Mouse (Mus musculus) T-helper 2 cell (primary cell): ENCODE data around the gene Plekha7.

ENCODE experiments used
- in situ Hi-C: fragments of 300-600 bp; cut with MboI, MseI; formaldehyde crosslinking; loops from one replicate; pipeline ENCODE4 v1.15.1; 2025; ENCODE audit warnings: high pct_unique_total_duplicates

Plekha7 gene

DNA sequence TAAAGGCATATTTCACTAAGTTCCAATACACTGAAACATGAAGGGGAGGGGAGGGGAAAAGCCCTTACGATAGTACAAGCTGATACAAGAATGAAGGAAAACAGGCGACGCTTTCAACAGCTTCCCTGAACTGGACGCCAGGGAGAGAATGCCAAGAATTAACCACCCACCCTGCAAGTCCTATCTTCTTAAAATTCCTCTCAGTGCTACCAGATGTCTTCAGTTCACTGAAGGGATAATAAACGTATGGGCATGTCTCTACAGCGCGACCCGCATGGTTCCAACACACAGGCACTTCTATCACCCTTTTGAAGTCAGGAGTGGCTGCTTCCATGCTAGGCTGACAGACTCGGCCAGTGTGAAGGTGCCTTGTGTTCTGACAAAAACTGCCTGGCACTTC, 118.5 kb downstream of the Plekha7 start:
- in situ Hi-C loops: no loop called here

DNA sequence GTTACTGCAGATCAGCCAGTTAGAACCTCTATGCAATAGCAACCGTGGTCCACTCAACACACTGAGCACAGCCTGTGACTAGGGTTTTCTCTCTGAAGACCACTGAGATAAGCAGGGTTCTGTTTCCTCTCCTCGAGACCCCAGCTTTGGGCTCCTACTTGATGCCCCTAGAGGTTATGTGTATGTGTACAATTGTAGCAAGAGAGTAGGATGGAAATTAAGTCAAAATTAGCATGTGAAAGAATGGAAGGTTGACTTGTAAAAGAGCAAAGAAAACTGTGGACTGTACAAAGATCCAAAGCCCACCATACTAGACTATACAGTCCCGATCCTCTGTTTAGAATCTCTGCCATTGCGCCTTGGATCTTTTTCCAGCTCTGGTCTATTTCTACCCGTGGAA, 119.8 kb downstream of the Plekha7 start:
- in situ Hi-C loops: no loop called here

DNA sequence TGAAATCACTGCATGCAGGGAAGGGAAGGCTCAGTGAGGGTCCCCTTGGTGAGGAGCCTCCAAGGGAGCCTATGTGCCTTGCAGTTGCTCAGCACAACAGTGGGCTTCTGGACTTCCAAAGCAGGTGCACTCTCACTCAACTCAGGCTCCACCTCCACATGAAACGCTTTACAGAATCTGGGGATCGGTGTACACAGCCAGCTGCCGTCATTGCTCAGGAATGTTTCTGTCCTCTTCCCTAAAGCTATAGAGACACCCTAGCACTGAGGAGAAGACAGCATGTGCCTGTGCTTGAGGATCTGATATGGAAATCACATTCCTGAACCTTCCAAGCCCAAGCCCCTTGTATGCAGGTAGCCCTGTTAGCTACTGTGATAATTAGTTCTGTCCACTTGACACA, 120.7 kb downstream of the Plekha7 start:
- in situ Hi-C loops: no loop called here

DNA sequence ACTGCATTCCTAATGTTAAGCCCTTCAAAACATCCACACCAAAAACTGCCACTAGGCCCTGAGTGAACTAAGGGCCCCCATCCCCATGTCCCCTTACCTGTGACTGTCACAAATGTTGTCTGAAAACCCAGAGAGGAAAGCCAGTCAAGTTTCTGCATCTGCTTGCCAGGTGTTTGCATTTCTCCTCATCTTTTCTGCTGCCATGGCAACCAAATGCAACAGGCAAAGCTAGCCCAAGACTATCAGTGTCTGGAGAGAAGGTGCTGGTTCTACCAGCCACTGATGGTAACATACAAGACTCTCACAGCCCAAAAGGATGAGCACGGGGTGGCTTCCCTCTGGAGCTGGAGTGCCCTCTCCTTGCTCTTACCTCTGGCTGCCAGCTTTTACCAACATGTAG, 121.3 kb downstream of the Plekha7 start:
- in situ Hi-C loops: no loop called here

DNA sequence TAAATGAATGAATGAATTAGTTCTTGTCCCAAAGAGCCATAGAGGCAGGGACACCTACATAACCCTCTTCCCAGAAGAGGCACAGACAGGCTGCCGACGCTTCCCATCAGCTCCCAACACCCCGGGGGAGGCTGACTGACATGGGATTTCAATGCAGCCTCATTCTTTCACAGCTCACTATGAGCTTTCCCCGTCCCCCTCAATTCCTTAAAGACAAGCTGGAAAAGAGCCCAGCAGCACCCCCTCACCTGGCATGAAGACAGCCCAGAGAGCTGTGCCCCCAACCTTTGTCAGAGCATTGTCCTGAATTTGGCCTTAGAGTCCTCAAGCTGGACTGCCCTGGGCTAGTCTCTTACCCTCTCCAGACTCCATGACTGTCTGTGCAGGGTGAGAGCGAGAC, 122.0 kb downstream of the Plekha7 start:
- in situ Hi-C loops: no loop called here

DNA sequence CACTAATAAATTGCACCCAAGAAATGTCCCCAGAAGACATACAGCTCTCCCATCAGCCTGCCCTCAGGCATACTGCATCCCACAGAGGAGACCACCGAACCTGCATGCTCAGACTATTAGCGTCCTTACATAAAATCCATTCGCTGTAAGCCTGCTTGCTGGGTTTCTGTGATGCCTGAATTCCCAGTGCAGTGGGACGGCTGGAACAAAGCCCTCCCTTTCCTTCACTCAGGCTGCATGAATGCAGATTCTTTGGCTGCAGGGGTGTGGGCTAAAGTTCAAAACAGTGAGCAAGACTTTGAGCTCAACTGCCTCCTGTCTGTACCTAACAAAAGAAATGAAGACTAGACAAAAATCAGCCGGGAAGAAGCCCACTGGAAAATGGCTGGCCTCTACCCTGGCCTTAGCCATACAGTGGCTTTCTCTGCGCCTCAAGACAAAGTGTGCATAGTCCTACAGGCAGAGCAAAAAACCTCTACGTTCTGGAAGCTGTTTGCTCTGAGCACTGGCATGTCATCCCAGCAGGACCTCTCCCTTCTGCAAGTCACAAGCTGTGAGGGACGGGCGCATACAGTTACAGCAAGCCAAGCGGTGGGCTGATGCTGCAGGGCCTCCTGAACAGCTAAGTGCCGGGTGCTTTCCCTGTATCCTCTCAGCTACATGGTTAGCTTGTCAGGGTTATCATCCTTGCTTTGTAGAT, 123.7 kb downstream of the Plekha7 start:
- in situ Hi-C loops: no loop called here

DNA sequence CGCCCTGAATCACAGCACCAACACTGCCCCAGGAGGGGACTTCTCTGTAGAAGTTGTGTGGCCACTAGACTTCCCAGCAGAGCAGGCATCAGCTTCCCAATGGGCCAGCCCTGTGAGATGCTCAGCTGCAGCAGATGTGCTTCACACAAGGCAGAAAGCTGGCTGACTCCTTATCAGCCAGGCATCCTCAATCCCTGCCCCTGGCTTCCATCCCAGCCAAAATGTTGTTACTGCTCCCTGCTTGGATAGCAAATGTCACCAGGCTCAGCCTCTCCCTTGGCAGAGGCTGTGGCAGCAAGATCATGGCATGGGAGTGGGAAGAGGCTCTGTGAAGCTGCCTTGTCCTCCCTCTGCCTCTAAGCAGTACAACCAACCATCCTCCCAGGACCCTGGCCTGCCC, 125.7 kb downstream of the Plekha7 start:
- in situ Hi-C loops: no loop called here

DNA sequence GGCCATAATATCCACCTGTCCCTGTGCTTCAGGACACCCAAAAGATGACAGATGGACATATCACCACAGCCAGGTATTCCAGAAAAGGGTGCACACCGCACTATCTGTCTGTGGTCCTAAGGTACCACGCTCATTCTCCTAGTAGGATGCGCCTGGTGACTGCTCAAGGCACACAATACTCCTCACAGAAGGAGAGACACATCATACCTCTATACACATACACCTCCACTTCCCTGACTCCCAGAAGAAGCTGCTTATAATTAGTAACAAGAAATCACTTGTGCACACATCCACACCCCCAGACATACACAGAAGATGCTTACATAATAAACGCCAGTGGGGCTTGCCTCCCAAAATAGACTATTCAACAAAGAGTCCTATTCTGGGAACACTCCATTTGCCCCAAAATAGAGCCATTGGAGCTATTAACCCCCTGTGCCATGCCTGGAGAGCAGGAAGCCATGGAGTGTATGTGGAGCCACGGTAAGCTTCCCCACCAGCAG, 126.7 kb downstream of the Plekha7 start:
- in situ Hi-C loops: no loop called here

DNA sequence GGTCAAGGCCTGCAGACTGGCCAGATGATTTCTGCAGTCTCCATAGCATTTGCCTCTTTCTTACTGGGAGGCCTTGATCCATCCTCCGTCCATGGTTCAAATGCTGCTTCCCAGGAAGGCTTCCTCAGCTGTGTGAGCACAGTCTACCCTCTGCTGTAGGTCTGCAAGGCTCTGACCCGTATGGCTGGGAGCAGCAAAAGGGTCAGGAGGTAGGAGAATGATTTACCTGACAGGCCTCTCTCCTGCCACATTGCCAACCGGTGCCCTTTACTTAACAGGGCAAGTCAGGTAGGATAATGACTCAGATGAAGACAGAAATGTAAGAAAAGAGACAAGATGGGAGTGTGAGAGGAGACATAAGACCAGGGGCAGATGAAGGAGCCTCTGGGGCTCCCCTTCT, 129.3 kb downstream of the Plekha7 start:
- in situ Hi-C loops: no loop called here

DNA sequence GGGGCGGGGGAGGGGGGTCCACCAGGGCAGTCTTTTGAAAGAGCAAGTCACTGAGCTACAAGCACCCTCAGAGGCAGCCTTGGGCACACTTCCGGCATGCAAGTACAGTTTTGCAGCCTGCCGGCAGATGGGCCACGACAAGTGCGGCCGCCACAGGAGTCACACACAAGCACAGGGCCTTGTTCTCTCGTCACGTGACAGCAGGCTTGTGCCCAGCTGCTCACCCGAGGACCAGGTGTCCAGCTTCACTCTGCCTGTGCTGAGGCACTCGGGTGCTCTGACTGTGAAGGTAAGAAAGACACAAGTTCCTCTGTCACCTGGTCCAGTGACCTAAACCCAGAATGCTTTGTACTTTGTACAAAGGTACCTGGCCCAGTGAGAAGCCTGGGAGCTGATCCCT, 135.4 kb downstream of the Plekha7 start:
- in situ Hi-C loops: no loop called here

DNA sequence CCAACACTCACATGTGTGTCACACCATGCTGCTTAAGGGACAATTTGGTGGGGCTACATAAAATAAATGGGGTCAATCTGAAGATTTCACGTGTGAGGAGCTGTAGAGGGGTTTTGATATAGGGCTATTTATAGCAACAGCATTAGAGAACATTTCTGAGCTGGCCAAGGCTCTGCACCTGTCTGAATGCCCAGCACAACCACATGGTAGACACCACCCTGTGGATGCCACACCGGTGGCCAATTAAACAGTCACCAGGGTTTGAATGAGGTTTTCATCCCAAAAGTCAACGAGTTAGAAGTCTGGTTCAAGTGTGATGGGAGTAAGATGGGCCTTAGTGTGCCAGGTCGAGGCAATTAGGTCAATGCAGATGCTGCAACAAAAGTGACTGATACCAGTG, 138.8 kb downstream of the Plekha7 start:
- in situ Hi-C loops: no loop called here

DNA sequence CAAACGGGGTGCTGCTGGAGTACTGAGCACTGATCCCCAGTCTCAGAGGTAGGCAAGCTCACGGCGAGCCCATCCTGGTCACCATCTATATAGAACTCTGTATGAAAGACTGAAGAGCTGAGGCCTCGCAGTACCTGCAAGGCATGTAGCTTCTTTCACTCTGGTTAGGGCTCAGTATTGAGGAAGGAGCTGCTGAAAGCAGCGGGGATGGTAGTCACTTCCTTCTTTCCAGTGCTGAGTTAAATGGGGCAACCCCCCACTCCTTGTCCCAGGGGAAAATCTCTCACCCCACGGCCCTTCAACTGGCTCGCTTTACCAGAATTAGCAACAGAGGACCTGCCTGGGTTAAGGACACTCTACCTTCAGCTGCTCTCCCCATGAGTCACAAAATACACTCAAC, 140.0 kb downstream of the Plekha7 start:
- in situ Hi-C loops: no loop called here

DNA sequence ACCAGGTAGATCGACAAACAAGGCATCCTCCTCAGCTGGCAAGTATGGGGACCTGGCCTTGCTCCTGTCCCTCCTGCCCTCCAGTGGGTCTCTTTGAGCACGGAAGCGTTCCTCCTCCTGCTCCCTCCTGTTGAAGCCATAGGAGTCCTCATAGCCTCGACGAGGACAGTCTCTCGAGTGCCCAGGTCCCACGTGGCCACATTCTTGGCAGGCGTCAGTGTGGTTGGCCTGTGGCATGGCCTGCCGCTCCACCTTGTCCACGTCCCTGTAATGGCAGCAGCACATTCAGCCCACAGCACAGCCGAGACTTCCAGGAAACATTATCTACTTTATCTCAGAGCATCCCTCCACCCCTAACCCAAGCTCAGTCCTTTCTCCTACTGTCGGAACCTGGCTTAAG, 143.9 kb downstream of the Plekha7 start:
- in situ Hi-C loops: no loop called here

DNA sequence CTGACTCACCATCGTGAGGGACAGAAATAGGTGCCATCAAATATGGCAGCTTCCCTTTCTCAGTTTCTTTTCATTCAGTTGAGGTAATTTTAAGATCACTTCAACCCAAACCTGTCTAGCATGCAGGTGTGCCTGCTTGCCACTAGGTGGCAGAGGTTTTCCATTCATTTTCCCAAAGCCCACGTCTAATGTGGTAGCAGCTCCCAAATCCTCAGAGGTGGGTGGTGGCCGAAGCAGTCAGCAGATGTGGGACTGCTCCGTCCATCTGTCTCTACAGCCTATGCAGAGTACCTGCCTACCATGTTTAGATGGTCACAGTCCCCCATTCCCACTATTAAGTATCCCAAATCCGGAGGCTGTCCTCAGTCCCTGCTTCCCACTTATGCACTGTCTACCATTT, 146.6 kb downstream of the Plekha7 start:
- in situ Hi-C loops: no loop called here

DNA sequence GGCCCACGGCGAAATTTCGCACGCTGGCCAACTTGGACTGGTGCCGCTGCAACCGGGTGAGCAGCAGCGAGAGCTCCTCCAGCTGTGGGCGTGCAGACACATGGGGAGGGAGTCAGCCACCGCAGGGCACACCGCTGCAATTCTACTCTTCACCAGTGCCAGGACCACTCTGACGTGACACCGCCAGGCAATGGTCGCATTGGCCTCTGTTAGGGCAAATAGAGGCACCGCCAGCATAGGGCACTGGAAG, 151.4 kb downstream of the Plekha7 start:
- in situ Hi-C loops: no loop called here

DNA sequence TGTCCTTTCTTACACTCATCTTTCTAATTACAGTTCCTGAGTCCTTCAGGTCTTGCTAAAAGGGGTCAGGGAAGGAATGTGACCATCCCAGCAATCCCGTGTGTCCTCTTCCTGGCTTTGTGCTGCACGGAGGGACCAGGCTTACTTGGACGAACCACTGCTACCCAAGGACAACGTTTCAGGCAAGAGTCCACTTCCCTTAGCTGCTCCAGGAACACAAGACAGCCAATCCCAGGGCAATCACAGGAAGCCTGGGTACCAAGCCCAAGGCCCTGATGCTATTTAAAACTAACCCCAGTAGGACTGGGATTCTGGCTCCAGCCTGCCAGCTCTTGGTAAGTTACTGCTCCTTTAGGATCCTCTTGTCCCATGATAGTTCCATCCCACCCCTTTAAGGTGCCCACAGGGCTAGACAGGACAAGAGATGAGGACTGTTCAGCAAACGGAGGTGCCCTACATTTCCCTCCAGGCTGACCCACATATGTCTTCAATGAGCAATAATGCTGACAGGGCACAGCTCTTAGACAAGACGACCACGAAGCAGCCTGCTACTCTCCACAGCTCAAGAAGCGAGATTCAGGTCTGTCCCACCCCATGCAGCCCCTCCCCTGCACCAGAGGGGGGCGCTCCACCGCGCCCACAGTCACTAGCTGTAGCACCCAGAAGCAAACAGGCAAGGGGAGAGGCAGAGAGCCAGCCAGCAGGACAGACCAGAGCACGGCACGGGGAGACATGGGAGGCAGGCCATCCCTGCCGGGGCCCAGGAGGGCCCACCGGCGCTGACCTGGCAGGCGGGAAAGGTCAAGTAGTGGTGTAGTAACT, 151.9 kb downstream of the Plekha7 start:
- in situ Hi-C loops: no loop called here

DNA sequence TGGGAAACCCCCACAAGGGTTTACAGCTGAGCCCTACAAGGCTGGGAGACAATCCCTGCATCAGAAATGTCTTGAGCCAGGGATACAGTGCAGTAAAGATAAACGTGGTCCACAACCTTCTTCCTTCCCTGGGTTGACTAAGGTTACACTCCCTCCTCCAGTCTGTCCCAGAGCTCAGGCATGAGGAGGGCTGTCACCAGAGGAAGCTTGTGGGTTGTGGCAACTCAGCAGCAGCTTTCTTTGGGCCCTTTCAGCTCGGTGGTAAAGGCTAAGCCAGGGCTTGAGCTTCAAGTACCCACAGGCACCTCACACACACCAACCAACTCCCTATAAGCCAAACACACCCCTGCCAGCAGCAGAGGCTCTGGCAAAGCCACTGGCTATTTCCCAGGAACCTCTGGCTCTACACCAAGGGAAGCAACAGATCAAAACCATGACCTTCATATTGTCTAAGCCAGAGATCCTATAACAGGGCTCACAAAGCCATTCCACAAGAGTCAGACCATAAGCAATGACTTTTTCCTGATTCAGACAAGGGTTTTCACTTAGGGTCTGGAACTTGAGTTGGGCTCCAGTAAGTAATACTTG, 154.3 kb downstream of the Plekha7 start:
- in situ Hi-C loops: no loop called here

DNA sequence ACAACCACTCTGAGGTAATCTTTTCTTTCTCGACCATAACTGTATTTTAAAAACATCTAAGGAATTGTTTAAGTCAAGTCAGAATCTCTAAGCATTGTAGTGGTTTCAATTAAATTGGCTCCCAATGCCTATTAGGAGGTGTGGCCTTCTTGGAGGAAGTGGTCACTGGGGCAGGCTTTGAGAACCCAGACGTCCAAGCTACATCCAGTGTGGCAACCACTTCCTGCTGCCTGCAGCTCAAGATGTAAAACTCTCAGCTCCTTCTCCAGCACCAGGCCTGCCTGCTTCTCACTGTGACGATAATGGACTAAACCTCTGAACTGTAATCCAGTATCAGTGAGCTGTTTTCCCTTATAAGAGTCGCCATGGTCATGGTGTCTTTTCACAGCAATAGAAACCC, 158.6 kb downstream of the Plekha7 start:
- in situ Hi-C loops: no loop called here

DNA sequence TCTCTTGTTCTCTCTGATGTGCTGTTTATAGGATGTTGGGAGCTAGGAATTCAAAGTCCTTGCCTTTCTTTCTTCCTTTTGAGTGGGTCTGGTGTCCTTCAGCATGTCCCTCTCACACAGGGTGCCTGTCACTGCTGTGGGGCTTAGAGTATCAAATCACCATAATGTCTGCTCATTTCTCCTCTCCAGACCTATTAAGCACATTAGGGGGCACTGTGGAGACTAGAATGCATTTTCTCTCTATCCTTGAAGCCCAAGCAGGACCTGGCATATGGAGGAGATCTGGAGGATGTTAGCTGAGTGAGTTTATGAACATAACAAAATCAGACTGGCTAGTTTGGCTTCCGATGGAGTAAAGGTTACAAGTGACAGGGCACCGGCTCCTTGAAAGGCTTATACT, 161.1 kb downstream of the Plekha7 start:
- in situ Hi-C loops: no loop called here

DNA sequence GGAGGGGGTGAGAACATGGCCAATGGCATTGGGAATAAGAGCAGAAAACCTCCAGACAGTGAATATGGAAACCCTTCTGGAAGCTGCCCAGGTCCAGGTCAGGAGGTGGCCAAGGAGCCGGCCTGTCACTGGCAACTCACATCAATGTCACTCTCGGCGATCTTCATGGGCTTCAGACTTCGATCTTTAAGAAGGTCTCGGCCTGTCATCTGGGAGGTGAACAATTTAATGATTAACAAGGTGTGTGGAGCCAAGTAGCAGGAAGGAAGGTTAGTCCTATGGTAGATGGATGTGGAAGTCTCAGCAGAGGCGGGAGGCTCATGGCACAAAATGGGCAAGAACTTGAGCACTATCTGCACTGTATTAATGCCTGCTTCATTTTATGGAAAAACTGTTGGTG, 163.1 kb downstream of the Plekha7 start:
- in situ Hi-C loops: no loop called here

DNA sequence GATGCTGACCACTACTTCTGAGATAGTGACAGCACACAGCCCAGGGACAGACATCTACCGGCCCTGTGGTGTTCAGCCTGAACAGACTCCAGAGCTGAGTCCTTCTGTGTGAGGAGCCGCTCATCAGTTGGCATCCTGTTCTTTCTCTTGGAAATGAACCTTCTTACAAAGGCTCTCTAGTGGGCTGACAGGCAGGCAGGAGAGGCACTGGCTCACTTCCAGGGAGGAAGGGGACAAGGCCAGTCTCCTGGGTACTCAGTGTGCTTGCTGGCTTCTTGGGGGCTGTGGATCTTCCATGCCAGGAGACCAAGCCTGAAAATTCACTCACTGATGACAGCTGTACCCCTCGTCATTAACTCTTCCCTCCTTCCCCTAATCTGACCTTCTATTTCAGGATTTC, 170.5 kb downstream of the Plekha7 start:
- in situ Hi-C loops: no loop called here

DNA sequence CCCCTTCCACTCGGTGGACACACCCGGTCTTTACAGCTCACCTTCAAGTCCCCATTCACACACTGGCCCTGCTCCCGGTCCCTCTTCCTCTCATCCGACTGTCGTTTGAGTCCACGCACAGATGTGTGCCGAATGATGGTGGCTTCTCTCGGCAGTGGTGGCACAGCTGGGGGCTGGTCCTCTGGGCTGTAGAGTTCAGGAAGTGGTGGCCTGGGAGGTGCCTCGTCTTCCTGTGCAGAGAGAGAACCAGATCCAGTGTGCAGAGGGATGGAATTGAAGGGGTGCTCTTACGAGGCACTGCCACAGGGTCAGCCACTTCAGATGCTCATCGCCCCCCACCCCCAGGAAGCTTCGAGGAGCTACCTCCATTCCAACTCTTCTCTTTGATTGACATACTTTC, 171.0 kb downstream of the Plekha7 start:
- in situ Hi-C loops: no loop called here
